Mouse (Mus musculus) kidney, adult 11 months (tissue): ENCODE measurements around the gene Urgcp.

Experiments used
- DNase-seq: peaks from one replicate; pipeline ENCODE4 v3.0.0; 2022

Urgcp gene

GRCm38 (mm10) chr11:5707530-5708353 is 54.4 kb downstream of the Urgcp start:
- peak; percentile 83 for DNase-seq

- peak; percentile 46 for DNase-seq
These were observed 55.2 kb downstream of the Urgcp start for GRCm38 (mm10) chr11:5706874-5707529.

DNA sequence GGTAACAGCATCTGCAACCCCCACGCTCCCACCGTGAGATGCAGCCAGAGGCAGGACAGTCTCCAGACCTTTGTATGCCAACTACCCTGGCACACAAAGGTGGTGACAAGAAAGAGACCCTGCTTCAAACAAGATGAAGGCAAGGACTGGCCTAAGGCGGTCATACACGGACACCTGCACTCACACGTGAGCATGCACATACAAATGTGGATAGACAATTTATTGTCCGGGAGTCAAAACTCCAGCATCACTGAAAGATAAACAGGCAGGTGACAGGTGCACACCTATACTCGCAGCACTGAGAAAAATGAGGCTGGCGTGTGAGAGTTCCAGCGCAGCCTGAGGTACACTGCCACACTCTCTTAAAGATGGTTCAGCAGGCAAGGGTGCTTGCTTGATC is 56.2 kb downstream of the Urgcp start:
- DNase-seq = no peak

DNA sequence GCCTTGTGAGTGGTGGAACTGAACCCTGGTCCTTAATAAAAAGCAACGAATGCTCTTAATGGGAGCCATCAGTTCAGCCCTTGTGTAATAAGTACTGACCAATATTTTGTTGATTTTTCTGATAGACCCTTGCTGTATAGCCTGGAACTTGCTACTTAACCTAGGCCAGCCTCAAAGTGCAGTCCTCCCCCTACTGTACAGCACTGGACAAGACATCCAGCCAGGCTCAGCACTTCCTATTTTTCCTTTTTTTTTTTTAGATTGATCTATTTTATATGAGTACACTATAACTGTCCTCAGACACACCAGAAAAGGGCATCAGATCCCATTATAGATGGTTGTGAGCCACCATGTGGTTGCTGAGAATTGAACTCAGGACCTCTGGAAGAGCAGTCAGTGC is 58.8 kb downstream of the Urgcp start:
- DNase-seq = no peak

DNA sequence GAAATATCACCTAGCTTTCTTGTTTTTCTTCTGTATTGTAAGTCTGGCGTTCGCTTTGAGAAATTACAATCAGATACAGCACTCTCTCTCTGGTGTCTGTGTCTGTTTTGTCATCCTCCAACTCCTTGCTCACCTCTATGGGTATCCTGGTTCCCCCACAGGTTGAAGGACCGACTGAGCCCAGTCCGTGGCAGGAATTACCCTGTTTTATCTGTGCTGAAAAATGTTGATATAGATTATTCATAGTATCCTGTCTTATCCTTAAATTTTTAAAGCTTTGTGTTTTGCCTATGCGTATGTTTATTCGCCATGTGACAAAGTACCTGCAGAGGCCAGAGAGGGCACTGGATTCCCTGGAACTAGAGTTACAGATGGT is 59.2 kb downstream of the Urgcp start:
- no peak for DNase-seq

DNA sequence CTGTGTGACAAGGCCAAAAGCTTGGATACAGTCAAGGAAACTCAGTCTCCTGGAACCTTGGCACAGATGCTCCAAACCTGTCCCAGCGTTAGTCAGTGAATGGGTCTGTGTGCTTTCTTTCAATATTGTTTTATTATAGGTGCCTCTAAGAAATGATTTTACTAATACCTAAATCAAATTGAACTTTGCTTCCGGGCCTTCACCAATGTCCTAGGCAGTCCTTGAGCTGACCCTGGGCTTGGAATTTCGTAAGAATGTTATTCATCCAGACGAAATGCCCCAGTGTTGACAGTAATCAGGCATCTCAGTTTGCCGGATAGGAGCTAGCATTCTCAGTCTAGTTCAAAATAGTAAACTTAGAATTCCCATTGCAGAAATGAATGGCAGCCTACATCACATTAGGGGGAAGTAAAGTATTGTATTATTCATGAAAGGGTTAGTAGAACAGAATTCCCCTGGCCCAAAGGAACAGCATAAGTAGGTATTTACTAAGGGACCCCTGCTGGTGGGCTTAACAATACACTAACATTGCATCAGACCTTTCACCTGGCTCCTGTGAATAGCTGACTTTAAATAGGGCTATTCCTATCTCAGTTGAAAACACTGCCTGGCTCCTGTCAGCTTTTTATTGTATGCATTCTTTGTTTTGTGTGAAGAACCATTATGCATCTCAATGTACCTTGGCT is 59.8 kb downstream of the Urgcp start:
- no peak for DNase-seq

DNA sequence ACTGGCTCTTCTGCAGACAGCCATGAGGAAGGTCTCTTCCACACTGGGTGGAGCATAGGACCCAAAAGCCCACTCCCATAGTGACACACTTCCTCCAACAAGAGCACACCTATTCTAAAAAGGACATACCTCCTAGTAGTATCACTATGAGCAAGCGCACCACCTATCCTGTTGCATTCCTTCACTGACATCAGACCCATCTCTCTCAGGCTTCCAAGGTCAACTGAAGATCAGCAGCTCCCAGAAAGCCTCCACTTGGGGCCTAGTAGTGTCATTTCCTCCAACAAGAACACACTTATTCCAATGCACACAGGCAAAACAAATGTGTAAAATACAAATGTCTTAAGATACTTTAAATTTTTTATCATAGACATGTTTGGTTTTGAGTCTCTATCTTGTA is 60.4 kb downstream of the Urgcp start:
- no peak for DNase-seq

DNA sequence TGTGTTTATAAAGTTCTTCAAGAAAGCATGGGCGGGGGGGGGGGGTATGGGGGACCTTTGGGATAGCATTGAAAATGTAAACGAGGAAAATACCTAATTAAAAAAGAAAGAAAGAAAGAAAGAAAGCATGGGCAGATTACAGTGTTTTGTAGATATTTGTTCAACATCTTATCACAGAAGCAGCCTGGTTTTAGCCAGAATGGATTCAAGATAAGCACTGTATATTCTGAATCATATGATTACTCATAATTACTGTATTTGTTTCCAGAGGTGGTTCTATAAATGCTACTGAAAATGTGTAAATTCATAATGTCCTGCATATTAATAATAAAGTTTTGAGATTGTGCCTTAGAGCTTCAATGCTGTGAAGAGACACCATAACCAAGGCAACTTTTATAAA is 60.9 kb downstream of the Urgcp start:
- DNase-seq = no peak

DNA sequence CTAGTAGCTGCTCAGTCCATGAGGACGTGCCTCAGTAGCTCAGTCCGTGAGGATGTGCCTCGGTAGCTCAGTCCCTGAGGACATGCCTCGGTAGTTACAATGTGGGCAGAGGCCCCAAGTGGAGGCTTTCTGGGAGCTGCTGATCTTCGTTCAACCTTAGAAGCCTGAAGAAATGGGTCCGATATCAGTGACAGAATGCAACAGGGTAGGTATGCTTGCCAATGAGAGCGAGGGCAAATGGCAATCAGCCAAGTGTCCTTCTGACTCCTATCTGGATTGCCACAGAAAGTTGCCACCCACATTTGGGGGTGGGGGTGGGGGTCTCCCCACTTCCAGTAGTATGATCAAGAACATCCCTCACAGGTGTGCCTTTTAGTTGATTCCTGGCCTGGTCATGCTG is 61.4 kb downstream of the Urgcp start:
- DNase-seq = no peak

- no peak for DNase-seq
These were observed 70.4 kb downstream of the Urgcp start for GRCm38 (mm10) chr11:5691775-5692174.

GRCm38 (mm10) chr11:5684283-5684682 is 77.9 kb downstream of the Urgcp start:
- no peak for DNase-seq

GRCm38 (mm10) chr11:5682541-5682940 is 79.6 kb downstream of the Urgcp start:
- DNase-seq = no peak
